Comparison of ENCODE assay signal across 12 mouse cellular contexts in the genomic region with DNA sequence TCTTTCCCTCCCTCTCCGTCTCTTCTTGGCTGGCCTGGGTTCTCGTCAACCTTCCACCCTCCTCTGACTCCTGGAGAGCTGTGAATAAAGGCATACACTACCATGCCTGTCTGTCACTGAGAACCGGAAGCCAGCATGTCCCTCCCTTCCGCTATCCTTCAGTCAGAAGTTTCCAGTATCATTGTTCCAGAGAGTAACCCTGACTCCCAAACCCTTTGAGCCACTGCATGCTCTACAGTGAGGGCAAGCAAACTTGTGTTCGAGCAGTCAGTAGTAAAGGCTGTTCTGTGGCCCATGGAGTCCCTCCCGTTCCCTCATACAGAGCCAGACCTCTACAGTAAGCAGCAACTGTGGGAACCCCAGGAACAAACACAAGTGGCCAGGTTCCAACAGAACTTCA. TPM values are rescaled to one million over a fixed set of nuclear protein-coding genes. Genes with fewer than 3 reads are reported as not detected.
DNase-seq lines count a peak whose midpoint lies in the region; ATAC-seq lines count a peak whose summit lies in the region.
"Had no signal": no experiment of that assay in that cellular context is flagged by ENCODE, and none has a peak within 500 bp of the region (broad histone marks: within the 10 kb centered on the region; RNA-seq: fewer than 3 reads in every experiment).

No protein-coding gene starts in this region.

- DNase-seq in heart, postnatal 4 days = no peak
- no peak for DNase-seq in liver
- DNase-seq in layer of hippocampus, postnatal 25 days (ENCODE audit: extremely low spot score in 1 of 2, low spot score in 1 of 2) = no peak
- DNase-seq: cerebellum, adult 9-11 months; kidney, adult 2 months; lung, postnatal 4 days had no signal

- H3K4me3 ChIP-seq in heart, embryonic 11.5 days (ENCODE audit: low read depth, low read length) = no peak overlapping the region
- H3K4me3 ChIP-seq in liver, embryonic 12.5 days = no peak overlapping the region
- H3K4me3 ChIP-seq in forebrain, embryonic 15.5 days = no peak overlapping the region
- H3K4me3 ChIP-seq in midbrain, embryonic 15.5 days = no peak overlapping the region

- no peaks in the 10 kb centered on the region for H3K4me1 ChIP-seq in heart, embryonic 11.5 days (ENCODE audit: control insufficient read depth, insufficient read depth, low read length)
- peaks cover 10% of the 10 kb centered on the region for H3K4me1 ChIP-seq in liver, embryonic 12.5 days
- H3K4me1 ChIP-seq in forebrain, embryonic 15.5 days = peaks cover 10% of the 10 kb centered on the region
- no peaks in the 10 kb centered on the region for H3K4me1 ChIP-seq in midbrain, embryonic 15.5 days

- WGBS in heart, embryonic 11.5 days (ENCODE audit: insufficient replicate concordance) = 68% methylated on average over 6 of the region's 6 CpGs
- WGBS in liver, embryonic 12.5 days (ENCODE audit: insufficient replicate concordance) = 75% methylated on average over 6 of the region's 6 CpGs
- WGBS in forebrain, embryonic 15.5 days = 58% methylated on average over 6 of the region's 6 CpGs
- 68% methylated on average over 6 of the region's 6 CpGs for WGBS in midbrain, embryonic 15.5 days

- H3K27ac ChIP-seq in heart, embryonic 11.5 days (ENCODE audit: low read depth, low read length) = peak overlapping the region; percentile 41; the same call in 1 of the 2 replicates
- no peak overlapping the region for H3K27ac ChIP-seq in liver, embryonic 12.5 days
- peak overlapping the region; percentile 68 for H3K27ac ChIP-seq in forebrain, embryonic 15.5 days (replicated peaks)
- H3K27ac ChIP-seq in midbrain, embryonic 15.5 days = peak overlapping the region; percentile 39; the same call in 1 of the 2 replicates

- no peak for ATAC-seq in heart, embryonic 11.5 days (replicated peaks; ENCODE audit: insufficient number of reproducible peaks, low FRiP score, low TSS enrichment)
- ATAC-seq in liver, embryonic 12.5 days = no peak
- no peak; the same call in 1 of the 2 replicates for ATAC-seq in forebrain, embryonic 15.5 days (replicated peaks)
- ATAC-seq in midbrain, embryonic 15.5 days (replicated peaks) = no peak
- no peak for ATAC-seq in megakaryocyte, adult 5-6 weeks (ENCODE audit: poor library complexity, severe bottlenecking)

- no peaks in the 10 kb centered on the region for H3K27me3 ChIP-seq in heart, embryonic 11.5 days (ENCODE audit: control insufficient read depth, insufficient read depth, low read length)
- H3K27me3 ChIP-seq in liver, embryonic 12.5 days (replicated peaks) = no peaks in the 10 kb centered on the region
- no peaks in the 10 kb centered on the region for H3K27me3 ChIP-seq in forebrain, embryonic 15.5 days
- no peaks in the 10 kb centered on the region for H3K27me3 ChIP-seq in midbrain, embryonic 15.5 days (replicated peaks)

- H3K9me3 ChIP-seq in heart, embryonic 11.5 days (replicated peaks; ENCODE audit: control insufficient read depth, low read length) = no peaks in the 10 kb centered on the region
- H3K9me3 ChIP-seq in liver, embryonic 12.5 days (replicated peaks) = no peaks in the 10 kb centered on the region
- no peaks in the 10 kb centered on the region for H3K9me3 ChIP-seq in forebrain, embryonic 15.5 days
- H3K9me3 ChIP-seq in midbrain, embryonic 15.5 days = no peaks in the 10 kb centered on the region

- peaks cover 16% of the 10 kb centered on the region for H3K36me3 ChIP-seq in heart, embryonic 11.5 days (ENCODE audit: control insufficient read depth, insufficient read depth, low read length)
- peaks cover 35% of the 10 kb centered on the region for H3K36me3 ChIP-seq in liver, embryonic 12.5 days
- peaks cover 35% of the 10 kb centered on the region for H3K36me3 ChIP-seq in forebrain, embryonic 15.5 days
- peaks cover 23% of the 10 kb centered on the region; the same call in 1 of the 2 replicates for H3K36me3 ChIP-seq in midbrain, embryonic 15.5 days (replicated peaks)

- no peak overlapping the region for H3K4me2 ChIP-seq in heart, embryonic 11.5 days
- no peak overlapping the region for H3K4me2 ChIP-seq in liver, embryonic 12.5 days
- H3K4me2 ChIP-seq in forebrain, embryonic 15.5 days (replicated peaks) = no peak overlapping the region
- H3K4me2 ChIP-seq in midbrain, embryonic 15.5 days = no peak overlapping the region
- H3K4me2 ChIP-seq: liver, embryonic 11.5 days had no signal

- 0 out of 2 replicates have a peak overlapping the region, but pooled peaks have one; percentile 5 for H3K9ac ChIP-seq in heart, embryonic 11.5 days (ENCODE audit: low read depth, low read length)
- H3K9ac ChIP-seq in liver, embryonic 12.5 days = peak overlapping the region; percentile 30; the same call in 1 of the 2 replicates
- H3K9ac ChIP-seq in forebrain, embryonic 15.5 days (replicated peaks) = no peak overlapping the region
- no peak overlapping the region for H3K9ac ChIP-seq in midbrain, embryonic 15.5 days

RNA-seq across cellular contexts. Expression of a gene that starts 25.4 kb away (rescaled TPM):
- 67.5 and 83.5 TPM in 2 replicates for polyA plus RNA-seq in heart, embryonic 11.5 days (2014; fragmentation: Nextera tagmentation; extraction: Ambion mirVana)
- total RNA-seq in heart, postnatal 4 days (2021) = 10 to 100 TPM; 29.6 to 31.1 TPM
- polyA plus RNA-seq in liver, embryonic 12.5 days (2016; fragmentation: Nextera tagmentation; extraction: Ambion mirVana) = 37.2 and 38.4 TPM in 2 replicates
- 238 and 241 TPM in 2 replicates for polyA plus RNA-seq in forebrain, embryonic 15.5 days (2015; fragmentation: Nextera tagmentation; extraction: Ambion mirVana)
- 209 and 210 TPM in 2 replicates for polyA plus RNA-seq in midbrain, embryonic 15.5 days (2015; fragmentation: Nextera tagmentation; extraction: Ambion mirVana)
- total RNA-seq in layer of hippocampus, postnatal 25 days (2021) = 100 to 1,000 TPM; 123 to 127 TPM
- total RNA-seq in megakaryocyte, adult 5-6 weeks (2015) = 13.5 and 15.7 TPM in 2 replicates
- total RNA-seq in megakaryocyte, adult 5-6 weeks (2017) = 13.2 and 21.6 TPM in 2 replicates

RNA-seq across cellular contexts. Expression of a gene that starts 25.6 kb away (rescaled TPM):
- 8.1 and 10.5 TPM in 2 replicates for polyA plus RNA-seq in heart, embryonic 11.5 days (2014; fragmentation: Nextera tagmentation; extraction: Ambion mirVana)
- total RNA-seq in heart, postnatal 4 days (2021) = 1 to 10 TPM; 4.6 to 6.4 TPM
- 18.5 and 18.9 TPM in 2 replicates for polyA plus RNA-seq in liver, embryonic 12.5 days (2016; fragmentation: Nextera tagmentation; extraction: Ambion mirVana)
- polyA plus RNA-seq in forebrain, embryonic 15.5 days (2015; fragmentation: Nextera tagmentation; extraction: Ambion mirVana) = 12.6 and 13.7 TPM in 2 replicates
- 10.5 and 11.7 TPM in 2 replicates for polyA plus RNA-seq in midbrain, embryonic 15.5 days (2015; fragmentation: Nextera tagmentation; extraction: Ambion mirVana)
- total RNA-seq in layer of hippocampus, postnatal 25 days (2021) = 1 to 10 TPM; 4.4 to 6.3 TPM
- 5.2 and 6.6 TPM in 2 replicates for total RNA-seq in megakaryocyte, adult 5-6 weeks (2015)
- total RNA-seq in megakaryocyte, adult 5-6 weeks (2017) = 7.7 and 9.6 TPM in 2 replicates

RNA-seq across cellular contexts. Expression of a gene that starts 46.1 kb away (rescaled TPM):
- polyA plus RNA-seq in heart, embryonic 11.5 days (2014; fragmentation: Nextera tagmentation; extraction: Ambion mirVana) = 18.0 and 18.6 TPM in 2 replicates
- 10 to 100 TPM; 50.1 to 53.8 TPM for total RNA-seq in heart, postnatal 4 days (2021)
- polyA plus RNA-seq in liver, embryonic 12.5 days (2016; fragmentation: Nextera tagmentation; extraction: Ambion mirVana) = 19.0 and 19.5 TPM in 2 replicates
- 28.0 and 29.4 TPM in 2 replicates for polyA plus RNA-seq in forebrain, embryonic 15.5 days (2015; fragmentation: Nextera tagmentation; extraction: Ambion mirVana)
- polyA plus RNA-seq in midbrain, embryonic 15.5 days (2015; fragmentation: Nextera tagmentation; extraction: Ambion mirVana) = 29.9 and 30.5 TPM in 2 replicates
- 100 to 1,000 TPM; 105 to 109 TPM for total RNA-seq in layer of hippocampus, postnatal 25 days (2021)
- total RNA-seq in megakaryocyte, adult 5-6 weeks (2015) = 14.1 and 18.2 TPM in 2 replicates
- total RNA-seq in megakaryocyte, adult 5-6 weeks (2017) = 18.0 and 20.1 TPM in 2 replicates

RNA-seq across cellular contexts. Expression of a gene that starts 51.3 kb away (rescaled TPM):
- polyA plus RNA-seq in heart, embryonic 11.5 days (2014; fragmentation: Nextera tagmentation; extraction: Ambion mirVana) = 41.5 and 45.9 TPM in 2 replicates
- 10 to 100 TPM; 60.5 to 61.2 TPM for total RNA-seq in heart, postnatal 4 days (2021)
- 24.4 and 24.9 TPM in 2 replicates for polyA plus RNA-seq in liver, embryonic 12.5 days (2016; fragmentation: Nextera tagmentation; extraction: Ambion mirVana)
- 39.7 and 41.7 TPM in 2 replicates for polyA plus RNA-seq in forebrain, embryonic 15.5 days (2015; fragmentation: Nextera tagmentation; extraction: Ambion mirVana)
- polyA plus RNA-seq in midbrain, embryonic 15.5 days (2015; fragmentation: Nextera tagmentation; extraction: Ambion mirVana) = 41.1 and 42.6 TPM in 2 replicates
- total RNA-seq in layer of hippocampus, postnatal 25 days (2021) = 10 to 100 TPM; 37.8 to 37.9 TPM
- total RNA-seq in megakaryocyte, adult 5-6 weeks (2015) = 23.4 and 23.8 TPM in 2 replicates
- total RNA-seq in megakaryocyte, adult 5-6 weeks (2017) = 36.9 and 39.8 TPM in 2 replicates

Comparison
In these comparisons a context has a peak if more than half of its experiments do, and no peak if none do; other contexts are left out.
1. H3K9ac ChIP-seq: peak in heart, embryonic 11.5 days (single experiment) and liver, embryonic 12.5 days (single experiment); none in forebrain, embryonic 15.5 days (single experiment) and midbrain, embryonic 15.5 days (single experiment).